Mouse (Mus musculus) gastrocnemius, postnatal 14 days (tissue): ENCODE results near the gene Shisa8. TPM values are rescaled to one million over a fixed set of nuclear protein-coding genes. Genes with fewer than 3 reads are reported as not detected.

ENCODE experiments used
- DNase-seq: peaks from one replicate; pipeline ENCODE4 v3.0.0; 2021; ENCODE audit warnings: mixed read lengths
- intact Hi-C: fragments of 180-260 bp; cut with DNase I; formaldehyde crosslinking; loops from one replicate; pipeline ENCODE4 v1.15.1; 2025; ENCODE audit warnings: low total_unique reads
- microRNA-seq, 2 experiments: library from miRNA; unstranded; fragments of <30 nt; microRNA quantifications; one replicate each; pipeline ENCODE4 v1.2.0; 2021
- total RNA-seq, 2 experiments: library from RNA; stranded (reverse); gene quantifications; 2 replicates each; pipeline ENCODE4 v1.2.3; 2021

Shisa8 gene
- total RNA-seq, 2 experiments from 2014 or later = 0.08 TPM; not detected in 1

- intact Hi-C loops = no loop called here
- DNase-seq = no peak
Measured at GRCm38 (mm10) chr15:82160731-82161640, 51.6 kb downstream of the Shisa8 start.

- DNase-seq = no peak
- intact Hi-C loops = no loop called here
Measured at GRCm38 (mm10) chr15:82159471-82159870, 53.1 kb downstream of the Shisa8 start.

- intact Hi-C loops = no loop called here
- DNase-seq = no peak
Measured at GRCm38 (mm10) chr15:82158243-82159035, 54.2 kb downstream of the Shisa8 start.

GRCm38 (mm10) chr15:82156902-82157301, 55.7 kb downstream of the Shisa8 start:
- intact Hi-C loops = no loop called here
- no peak for DNase-seq

GRCm38 (mm10) chr15:82156298-82156697, 56.3 kb downstream of the Shisa8 start:
- no peak for DNase-seq
- intact Hi-C loops = no loop called here

Small RNA genes within 50 kb of the gene (microRNA-seq; reads per million reads assigned to microRNA genes)
- 5.5 to 8.6 reads per million in 2 experiments for gene Mir33

Other genes with a start within 250 kb of the Shisa8 start
- not detected for gene 1700029P11Rik, start 232.3 kb downstream of the Shisa8 start, total RNA-seq
- 10 to 100 TPM; 22.0 to 26.6 TPM for gene Xrcc6, start 225.0 kb downstream of the Shisa8 start, total RNA-seq
- gene Desi1, start 179.0 kb downstream of the Shisa8 start, total RNA-seq = 10 to 100 TPM; 18.8 to 23.9 TPM
- gene Snu13, start 165.2 kb downstream of the Shisa8 start, total RNA-seq = 10 to 100 TPM; 40.3 to 46.7 TPM
- not detected for gene 4930407I10Rik, start 153.7 kb downstream of the Shisa8 start, total RNA-seq
- gene Mei1, start 142.8 kb downstream of the Shisa8 start, total RNA-seq = under 1 TPM; 0.13 to 0.33 TPM
- gene Ccdc134, start 84.9 kb downstream of the Shisa8 start, total RNA-seq = 10 to 100 TPM; 18.5 to 18.7 TPM
- 10 to 100 TPM; 13.7 to 22.9 TPM for gene Srebf2, start 65.6 kb downstream of the Shisa8 start, total RNA-seq
- gene Tnfrsf13c, start 11.6 kb upstream of the Shisa8 start, total RNA-seq = not detected
- gene Cenpm, start 31.9 kb upstream of the Shisa8 start, total RNA-seq = 1 to 10 TPM; 1.8 to 2.6 TPM
- not detected for gene 1500009C09Rik, start 39.6 kb upstream of the Shisa8 start, total RNA-seq
- gene Sept3, start 62.1 kb upstream of the Shisa8 start, total RNA-seq = 1 to 10 TPM in 1 of 2 experiments, under 1 TPM in 1; 0.71 to 1.4 TPM
- not detected for gene Wbp2nl, start 86.1 kb upstream of the Shisa8 start, total RNA-seq
- gene Naga, start 126.1 kb upstream of the Shisa8 start, total RNA-seq = 10 to 100 TPM; 19.3 to 20.4 TPM
- gene Pheta2, start 126.1 kb upstream of the Shisa8 start, total RNA-seq = 1 to 10 TPM; 2.0 to 2.8 TPM
- gene Smdt1, start 126.1 kb upstream of the Shisa8 start, total RNA-seq = 100 to 1,000 TPM; 141 to 147 TPM
- gene Ndufa6, start 141.5 kb upstream of the Shisa8 start, total RNA-seq = 100 to 1,000 TPM; 417 to 454 TPM
- gene Cyp2d22, start 167.4 kb upstream of the Shisa8 start, total RNA-seq = 10 to 100 TPM; 11.4 to 12.9 TPM
- gene Cyp2d11, start 181.2 kb upstream of the Shisa8 start, total RNA-seq = under 1 TPM; 0.12 to 0.13 TPM
- not detected for gene Cyp2d10, start 194.4 kb upstream of the Shisa8 start, total RNA-seq
- gene Cyp2d9, start 220.6 kb upstream of the Shisa8 start, total RNA-seq = not detected